Mouse (Mus musculus) gastrocnemius, postnatal 10 days (tissue): ENCODE data around the gene 1520401A03Rik. TPM values are rescaled to one million over a fixed set of nuclear protein-coding genes. Genes with fewer than 3 reads are reported as not detected.
A peak's percentile ranks its signal among the peaks of the same experiment; 100 is the strongest.

Source experiments
- DNase-seq: peaks from one replicate; pipeline ENCODE4 v3.0.0; 2021; ENCODE audit warnings: mixed read lengths
- total RNA-seq, 2 experiments: library from RNA; stranded (reverse); gene quantifications; 2 replicates each; pipeline ENCODE4 v1.2.3; 2021

1520401A03Rik gene
- total RNA-seq, 2 experiments from 2014 or later, result 0.12 to 0.23 TPM

DNA sequence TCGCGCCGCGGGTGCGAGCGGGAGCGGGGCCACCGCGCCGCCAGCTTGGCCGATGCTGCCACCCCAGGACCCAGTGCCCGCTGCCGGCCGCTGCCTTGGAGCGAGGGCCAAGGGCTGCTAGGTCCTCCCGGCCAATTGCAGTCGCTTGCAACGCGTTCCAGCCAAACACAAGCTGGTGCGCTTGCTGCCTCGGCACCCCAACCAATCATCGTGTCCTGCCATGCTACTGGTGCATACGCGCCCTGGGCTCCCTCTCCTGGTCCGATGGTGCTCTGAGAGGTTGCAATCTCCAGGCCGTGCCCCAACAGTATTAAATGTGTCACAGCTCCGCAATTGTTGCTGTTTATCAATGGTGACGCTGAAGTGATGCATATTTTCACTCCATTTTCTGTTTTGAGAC lies 22.5 kb downstream of the 1520401A03Rik start:
- DNase-seq, result peak; percentile 85

DNA sequence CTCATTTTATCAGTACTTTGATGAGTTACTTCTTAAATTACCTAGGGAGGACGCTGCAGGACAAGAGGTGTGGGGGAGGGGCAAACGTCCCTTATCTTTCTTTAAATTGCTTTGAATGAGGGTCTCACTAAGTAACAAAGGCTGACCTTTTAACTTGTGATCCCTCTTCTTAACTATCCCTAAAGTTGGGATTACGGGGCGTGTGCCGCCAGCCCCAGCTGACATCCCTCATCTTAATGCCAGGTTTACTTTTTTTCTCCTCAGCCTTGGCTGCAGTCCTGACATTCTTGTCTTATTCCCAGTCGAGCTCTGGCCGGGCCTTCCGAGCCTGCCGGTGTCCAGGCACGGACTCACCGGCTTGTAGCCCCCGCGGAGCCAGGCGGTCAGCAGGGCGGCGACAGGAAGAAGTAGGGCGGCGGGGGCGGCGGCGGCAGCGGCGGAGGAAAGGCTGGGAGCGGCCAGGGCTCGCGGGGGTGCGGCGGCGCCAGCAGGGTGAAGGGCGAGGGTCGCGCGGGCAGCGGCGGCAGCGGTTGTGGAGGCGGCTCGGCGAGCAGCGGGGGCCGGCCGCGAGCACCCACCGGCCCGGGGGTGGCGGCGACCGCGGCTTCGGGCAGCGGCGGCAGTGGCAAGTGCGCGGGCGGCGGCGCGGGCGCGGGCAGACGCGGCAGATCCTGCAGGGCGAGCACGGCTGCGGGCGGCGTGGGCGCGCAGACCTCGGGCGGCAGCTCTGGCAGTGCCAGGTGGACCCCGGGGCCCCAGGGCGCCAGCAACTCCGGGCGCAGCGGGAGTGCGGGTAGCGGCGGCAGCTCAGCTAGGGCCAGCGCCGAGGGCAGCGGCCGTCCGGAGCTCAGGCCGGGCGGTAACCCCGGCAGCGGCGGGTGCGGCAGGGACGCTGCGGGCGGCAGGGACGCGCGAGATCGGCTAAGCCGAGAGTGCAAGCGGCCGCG lies 23.2 kb downstream of the 1520401A03Rik start:
- peak; percentile 59 for DNase-seq

DNA sequence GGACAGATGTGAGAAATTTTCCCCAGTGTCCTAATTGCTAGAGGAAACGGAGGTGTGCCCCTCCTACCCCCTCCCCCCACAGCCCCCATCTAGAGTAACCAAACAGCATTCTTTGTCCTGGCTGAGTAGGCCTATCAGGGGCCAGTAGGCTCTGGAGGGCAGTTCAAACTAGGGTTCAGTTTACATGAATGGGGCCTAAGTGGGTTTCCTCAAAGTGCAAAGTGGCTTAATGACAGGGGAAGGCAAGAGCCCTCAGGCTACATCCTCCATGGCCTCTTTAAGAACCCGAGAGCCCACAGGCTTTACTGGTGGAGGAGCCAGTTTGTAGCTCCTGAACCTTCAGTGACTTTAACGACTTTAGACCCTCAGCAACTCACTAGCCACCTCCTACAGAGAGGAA lies 26.8 kb downstream of the 1520401A03Rik start:
- DNase-seq, result no peak

DNA sequence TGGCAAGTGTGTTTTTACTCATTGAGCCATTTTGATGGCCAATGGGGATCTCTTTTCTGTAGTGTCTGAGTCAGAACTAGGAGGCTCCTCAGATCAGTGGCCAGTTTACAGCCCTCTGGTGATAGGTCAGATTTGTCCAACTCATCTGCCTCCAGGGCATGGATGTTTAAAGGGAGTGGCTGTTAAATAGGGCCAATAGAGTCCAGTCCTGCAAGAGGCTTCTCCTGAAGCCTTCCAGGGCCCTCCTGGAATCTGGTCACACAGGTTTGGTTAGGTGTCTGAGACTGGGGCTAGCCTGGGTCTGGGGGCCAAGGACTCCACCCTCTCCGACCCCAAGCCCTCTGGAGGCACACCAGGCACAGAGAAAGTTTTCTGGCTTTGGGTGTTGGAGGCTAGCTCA lies 28.1 kb downstream of the 1520401A03Rik start:
- DNase-seq, result no peak

DNA sequence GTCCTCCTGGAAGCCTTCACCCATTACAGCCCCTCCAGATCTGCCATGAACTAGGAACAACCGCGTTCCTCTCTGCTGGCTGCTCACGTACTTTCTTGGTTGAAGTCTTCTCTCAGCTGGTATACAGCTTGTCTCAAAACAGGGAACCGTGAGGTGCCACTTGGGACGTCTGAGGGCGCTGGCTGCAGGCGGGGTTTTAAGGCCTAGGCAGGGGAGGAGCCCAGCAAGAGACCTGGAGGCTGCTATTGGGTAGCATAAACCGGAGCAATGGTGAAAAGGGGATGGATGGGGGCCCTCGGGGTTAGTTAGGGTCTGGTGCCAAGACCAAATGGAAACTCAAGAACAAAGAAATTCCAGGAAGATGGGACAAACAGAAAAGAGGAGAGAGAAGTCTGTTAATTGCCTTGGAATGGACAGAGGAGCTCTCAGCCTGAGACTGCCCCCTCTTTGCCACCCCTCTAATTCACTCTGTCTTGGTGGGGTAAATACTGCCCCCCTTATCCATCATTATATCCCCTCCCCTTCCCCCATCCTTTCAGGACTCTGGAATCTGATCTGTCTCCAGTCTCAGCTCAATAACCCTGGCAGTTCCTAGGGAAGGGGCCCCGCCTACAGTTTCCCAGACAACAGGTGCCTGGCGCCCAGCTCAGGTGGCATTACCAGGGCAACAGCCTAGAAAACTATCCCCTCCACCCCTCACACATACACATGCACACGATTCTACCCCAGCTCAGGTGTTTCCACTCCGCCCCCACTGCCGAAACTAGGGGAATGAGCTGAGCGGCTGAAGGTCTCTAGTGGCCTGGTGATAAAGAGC lies 38.5 kb downstream of the 1520401A03Rik start, which contains the start of gene Cldn9:
Gene Cldn9, minus strand, starts transcription at position 171 of the 817 bp plus-strand sequence.
- no peak for DNase-seq

DNA sequence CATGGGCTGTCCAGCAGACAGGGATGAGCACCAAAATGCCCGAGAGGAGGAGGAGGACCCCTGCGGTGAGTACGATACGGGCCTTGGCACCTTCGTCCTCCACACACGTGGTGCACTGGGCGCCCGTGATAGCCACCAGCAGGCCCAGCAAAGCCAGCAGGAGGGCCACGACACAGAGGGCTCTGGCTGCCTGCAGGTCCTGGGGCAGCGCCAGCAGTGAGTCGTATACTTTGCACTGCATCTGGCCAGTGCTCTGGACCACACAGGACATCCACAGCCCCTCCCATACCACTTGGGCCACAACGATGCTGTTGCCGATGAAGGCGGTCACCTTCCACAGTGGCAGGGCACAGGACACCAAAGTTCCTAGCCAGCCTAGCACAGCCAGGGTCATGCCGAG lies 39.4 kb downstream of the 1520401A03Rik start:
- DNase-seq, result no peak

DNA sequence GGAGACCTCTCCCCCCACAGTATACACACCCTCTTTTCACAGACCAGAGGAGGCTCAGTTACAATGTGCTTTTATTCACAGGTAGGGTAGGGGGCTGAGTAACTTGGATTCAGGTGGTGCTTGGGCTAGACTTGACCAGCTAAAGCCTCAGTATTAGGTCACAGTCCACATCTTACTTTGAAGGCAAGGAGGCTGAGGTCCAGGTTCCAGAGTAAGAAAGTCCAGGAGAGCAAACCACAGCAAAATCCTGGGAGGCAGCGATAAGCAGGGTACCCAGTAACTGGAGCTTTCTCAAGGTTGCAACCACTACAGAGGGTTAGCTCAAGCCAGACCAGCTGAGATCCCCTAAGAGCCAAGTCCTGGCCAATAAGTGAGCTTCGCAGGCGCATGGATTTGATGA lies 40.1 kb downstream of the 1520401A03Rik start:
- no peak for DNase-seq

DNA sequence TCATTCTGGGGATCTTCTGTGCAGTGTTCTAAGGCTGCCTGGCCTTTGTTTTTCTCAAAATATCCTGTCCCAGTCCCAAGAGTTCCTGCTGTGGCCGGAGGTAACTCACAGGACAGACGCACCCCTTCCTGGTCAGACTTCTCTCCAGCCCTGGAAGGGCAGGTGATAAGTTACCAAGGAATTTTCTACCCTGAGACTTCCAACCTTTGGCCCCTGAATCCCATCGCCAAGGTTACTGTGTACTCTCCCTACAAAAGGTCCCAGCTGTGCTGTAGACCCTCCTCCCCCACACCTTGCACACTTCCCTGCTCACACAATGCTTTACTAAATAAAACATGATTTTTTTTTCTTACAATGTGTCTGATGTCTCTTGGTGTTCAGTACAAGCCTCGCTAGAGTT lies 40.5 kb downstream of the 1520401A03Rik start:
- no peak for DNase-seq

DNA sequence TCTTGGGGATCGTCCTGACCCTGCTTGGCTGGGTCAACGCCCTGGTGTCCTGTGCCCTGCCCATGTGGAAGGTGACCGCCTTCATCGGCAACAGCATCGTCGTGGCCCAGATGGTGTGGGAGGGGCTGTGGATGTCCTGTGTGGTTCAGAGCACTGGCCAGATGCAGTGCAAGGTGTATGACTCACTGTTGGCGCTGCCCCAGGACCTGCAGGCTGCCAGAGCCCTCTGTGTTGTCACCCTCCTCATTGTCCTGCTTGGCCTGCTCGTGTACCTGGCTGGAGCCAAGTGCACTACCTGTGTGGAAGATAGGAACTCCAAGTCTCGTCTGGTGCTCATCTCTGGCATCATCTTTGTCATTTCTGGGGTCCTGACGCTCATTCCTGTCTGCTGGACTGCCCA lies 41.5 kb downstream of the 1520401A03Rik start:
- DNase-seq, result no peak

DNA sequence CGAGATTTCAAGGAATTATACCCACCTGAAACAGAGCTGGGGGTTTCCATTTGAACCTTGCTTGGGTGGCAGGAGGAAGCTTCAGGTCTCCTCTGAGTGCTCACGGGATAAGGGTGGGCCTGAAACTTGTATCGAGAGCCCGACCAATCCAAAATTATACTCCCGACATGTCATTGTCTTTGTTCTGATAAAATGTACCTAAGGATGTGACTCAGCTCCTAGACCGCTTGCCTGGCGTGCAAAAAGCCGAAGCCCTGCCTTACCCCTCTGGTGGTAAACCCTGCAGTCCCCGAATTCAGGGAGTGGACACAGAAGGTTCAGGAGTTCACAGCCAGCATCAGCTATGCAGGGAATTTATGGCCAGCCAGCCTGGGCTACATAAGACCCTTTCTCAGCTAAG lies 42.2 kb downstream of the 1520401A03Rik start:
- no peak for DNase-seq

DNA sequence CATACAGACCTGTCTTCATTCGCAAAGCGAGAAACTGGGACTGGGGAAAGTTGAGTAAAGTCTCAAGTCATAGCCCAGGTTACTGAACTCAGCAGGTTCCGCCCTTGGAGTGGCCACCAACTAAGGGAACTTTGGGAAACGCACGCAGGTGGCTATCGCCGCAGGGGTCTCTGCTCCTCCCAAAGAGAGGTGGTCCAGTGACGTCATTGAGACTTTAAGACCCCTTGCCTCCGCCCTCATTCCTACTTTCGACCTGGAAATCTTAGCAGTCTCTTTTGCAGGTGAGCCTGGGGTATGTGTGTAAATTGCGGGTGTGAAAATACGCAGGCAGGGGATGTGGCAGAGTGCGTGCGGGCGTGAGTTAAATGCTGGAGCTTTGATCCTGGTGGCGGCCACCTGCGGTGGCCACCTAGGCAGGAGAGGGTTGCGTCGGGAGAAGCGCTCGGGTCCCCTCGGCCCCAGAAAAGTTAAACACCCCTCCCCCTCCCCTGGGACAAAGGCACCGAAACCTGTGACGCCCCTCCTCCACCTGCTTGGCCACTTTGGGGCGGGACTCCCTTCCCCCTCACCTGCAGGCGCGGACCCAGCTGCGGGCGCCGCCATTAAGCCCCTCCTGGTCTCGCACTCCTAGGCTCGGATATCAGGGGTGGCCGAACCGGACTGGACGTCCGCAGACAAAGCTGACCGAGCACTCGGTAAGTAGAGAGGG lies 43.3 kb downstream of the 1520401A03Rik start, which contains the start of gene Cldn6:
Gene Cldn6, plus strand, starts transcription at position 123 of the 709 bp plus-strand sequence.
- DNase-seq, result no peak

DNA sequence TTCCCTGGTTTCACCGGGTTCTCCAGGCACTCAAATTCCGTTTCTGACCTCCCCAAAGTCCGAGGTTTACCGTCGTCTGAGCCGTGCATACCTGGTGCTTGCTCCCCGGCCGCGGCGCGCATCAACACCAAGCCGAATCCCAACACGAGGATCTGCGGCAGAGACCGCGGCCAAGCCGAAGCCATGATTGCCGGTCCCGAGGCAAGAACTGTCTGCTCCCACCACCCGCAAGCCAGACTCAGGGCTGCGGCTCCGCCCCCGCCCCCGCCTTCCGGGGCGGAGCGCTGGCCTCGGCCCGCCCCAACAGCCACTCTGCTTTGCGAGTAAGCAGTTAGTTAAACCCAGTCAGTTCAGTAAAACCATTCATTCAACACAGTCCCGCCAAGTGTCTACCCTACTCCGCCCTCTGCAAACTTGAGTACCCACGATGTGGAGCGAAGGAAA lies 45.3 kb downstream of the 1520401A03Rik start, which contains the start of gene Tnfrsf12a:
Gene Tnfrsf12a, minus strand, starts transcription at position 233 of the 444 bp plus-strand sequence.
- peak; percentile 81 for DNase-seq

DNA sequence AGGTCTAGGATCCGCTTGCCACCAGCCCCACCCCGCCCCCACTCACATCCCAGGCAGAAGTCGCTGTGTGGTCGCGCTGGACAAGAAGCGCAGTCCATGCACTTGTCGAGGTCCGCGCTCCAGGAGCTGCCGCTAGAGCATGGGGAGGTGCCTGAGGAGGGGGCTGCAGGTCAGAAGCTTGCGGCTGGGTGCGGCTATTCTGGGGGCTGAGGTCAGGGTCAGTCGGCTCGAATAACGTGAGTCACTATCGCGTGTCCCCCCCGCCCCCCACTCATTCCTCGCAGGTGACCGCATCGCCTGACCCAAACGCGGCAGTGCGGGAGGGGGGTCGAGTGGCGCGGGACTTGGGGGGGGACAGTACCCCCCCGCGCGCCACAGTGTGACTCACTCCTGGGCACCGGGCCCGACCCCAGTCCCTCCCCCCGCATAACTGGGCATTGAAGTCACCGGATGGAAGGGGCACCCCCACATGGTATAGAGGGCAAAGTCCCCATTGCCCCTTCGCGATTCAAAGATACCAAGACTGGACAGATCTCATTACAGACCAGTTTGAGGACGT lies 46.0 kb downstream of the 1520401A03Rik start:
- DNase-seq, result peak; percentile 70

DNA sequence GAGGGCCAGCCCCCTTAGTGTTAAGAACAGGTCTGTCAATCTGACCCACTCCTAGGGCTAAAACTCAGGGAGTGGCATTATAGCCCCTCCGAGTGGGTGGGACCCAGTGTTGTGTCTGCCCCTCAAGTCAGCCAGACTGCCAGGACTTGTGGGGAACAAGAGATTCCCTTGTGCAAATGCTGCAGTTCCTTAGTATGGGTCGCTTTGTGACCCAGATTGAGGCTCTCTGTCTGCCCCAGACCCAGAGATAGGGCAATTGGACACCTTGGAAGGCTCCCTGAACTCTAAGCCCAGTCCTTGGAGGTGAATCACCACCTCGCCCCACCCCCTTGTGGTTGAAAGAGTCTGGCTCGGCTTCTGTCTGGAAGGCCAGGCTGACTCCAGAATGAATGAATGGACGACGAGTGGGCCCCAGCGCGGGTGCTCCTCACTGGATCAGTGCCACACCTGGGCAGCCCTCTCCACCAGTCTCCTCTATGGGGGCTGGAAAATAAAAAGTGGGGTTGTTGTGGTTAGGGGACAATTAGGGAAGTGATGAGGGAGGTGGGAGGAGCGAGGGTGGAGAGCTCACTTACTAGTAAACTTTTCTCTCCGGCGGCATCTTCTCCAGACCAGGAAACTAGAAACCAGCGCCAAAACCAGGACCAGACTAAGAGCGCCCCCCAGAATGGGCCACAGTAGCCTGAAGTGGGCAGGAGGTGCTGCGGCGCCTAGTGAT lies 46.9 kb downstream of the 1520401A03Rik start:
- peak; percentile 59 for DNase-seq

DNA sequence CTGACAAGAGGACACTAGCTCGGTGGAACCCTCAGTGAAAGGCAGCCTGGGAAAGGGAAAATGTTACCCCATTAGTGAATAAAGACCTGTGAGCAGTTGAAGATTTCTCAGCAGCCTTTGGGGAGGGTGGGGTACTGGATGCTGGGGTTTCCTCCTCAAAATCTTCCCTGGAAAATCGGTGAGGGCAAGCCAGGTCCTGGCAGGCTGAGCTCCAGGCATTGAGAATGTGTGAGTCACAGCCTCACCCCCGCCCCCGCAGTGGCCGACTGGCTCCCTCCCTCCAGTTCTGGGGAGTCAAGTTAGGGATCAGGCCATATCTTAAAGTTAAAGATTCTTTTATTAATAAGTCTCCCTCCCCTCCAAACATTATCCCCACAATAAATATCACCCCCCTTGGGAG lies 47.5 kb downstream of the 1520401A03Rik start:
- DNase-seq, result peak; percentile 66

DNA sequence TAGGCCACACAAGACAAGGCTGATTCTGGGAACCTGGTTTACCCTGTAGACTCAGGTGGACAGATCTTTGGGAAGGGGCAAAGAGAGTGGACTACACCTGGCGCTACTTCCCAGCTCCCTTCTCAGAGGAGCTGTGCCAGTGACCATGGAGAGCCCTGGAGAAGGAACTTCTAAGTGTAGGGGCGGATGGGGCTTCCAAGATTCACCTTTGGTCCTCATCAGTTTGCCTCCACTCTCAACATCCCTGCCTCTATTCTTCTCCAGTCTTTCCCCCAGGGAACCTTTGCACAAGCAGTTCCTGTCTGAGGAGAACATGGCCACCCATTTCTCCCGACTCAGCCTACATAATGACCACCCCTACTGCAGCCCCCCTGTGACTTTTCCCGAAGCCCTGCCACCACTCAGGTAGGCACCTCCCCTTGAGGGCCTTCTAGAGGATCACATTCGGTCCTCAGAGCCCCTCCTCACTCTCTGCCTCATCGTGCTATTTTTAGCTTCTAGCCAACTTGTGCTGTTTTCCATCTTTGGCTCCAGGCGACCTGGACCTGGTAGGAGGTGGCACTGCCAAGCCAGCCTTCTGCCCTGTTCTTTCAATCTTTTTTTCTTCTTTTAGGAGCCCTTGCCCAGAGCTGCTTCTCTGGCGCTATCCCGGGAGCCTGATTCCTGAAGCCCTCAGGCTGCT lies 48.2 kb downstream of the 1520401A03Rik start:
- no peak for DNase-seq

DNA sequence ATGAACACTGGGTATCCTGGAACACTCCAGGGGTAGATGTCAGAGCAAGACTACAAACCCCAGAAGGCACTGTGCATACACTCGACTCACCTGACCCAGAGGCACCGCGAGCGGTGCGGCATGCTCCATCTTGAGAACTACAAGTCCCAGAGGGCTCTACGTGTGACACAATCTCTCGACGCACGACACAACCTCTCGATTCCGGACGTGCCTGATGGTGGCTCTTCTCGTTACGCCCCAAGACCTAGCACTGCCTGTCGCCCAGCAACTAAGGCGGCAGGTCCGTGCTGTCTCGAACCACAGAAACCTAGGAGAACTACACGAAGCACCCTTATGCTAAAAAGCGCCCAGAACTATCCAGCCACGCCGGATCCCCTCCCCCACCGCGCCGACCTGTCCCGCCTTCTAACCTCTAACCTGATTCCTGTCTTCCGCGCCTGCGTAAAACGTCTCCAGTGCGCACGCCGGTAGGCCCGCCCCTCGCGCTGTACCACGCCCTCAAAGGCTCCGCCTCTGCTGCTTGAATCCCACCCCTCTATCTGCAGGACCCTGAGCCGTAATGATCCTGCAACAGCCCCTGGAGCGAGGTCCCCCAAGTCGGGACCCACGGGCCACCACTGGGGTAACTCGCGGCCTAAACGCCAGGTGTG lies 49.0 kb downstream of the 1520401A03Rik start, which contains the start of the genes Hcfc1r1 and Thoc6:
Gene Hcfc1r1, plus strand, starts transcription at position 173 of the 650 bp plus-strand sequence.
Gene Thoc6, minus strand, starts transcription at position 459 of the 650 bp plus-strand sequence.
- peak; percentile 84 for DNase-seq

DNA sequence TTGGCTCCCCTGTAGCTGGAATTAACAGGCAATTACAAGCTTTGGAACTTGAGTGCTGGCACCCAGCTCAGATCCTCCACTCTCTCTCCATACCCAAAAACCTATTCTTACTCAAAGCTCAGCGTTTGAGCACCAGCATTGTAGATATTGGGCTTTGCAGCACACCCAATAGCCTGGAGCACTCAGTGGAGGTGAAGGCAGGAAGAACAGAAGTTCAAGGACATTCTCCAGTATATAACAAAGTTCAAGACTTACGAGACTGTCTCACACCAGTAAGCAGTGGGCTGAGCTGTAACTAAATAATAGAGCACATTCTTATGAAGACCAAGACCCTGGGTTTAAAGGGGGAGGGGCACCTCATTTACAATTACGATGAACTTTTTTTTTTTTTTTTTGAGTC lies 49.8 kb downstream of the 1520401A03Rik start:
- no peak for DNase-seq

DNA sequence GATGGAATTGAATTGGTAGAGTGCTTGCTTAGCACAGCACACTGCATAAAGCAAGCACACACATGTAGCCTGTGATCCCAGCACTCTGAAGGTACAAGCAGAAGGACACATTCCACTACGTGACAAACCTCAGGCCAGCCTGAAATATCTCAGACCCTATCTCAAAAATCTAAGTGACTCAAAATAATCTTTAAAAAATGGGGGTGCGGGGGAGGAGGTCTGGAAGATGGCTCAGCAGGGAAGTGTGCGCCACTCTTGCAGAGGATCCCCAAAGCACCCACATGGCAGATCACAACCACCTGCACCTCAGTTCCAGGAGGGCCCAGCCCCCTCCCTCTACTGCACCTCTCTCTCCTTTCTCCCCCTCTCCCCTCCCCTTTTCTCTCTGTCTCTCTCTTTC lies 51.1 kb downstream of the 1520401A03Rik start:
- no peak for DNase-seq
